Mouse (Mus musculus) heart, postnatal 4 days (tissue): ENCODE data around the gene Dlx2. TPM values are rescaled to one million over a fixed set of nuclear protein-coding genes. Genes with fewer than 3 reads are reported as not detected.

Experiments
- DNase-seq: peaks from one replicate; pipeline ENCODE4 v3.0.0; 2021
- total RNA-seq, 2 experiments: library from RNA; stranded (reverse); gene quantifications; 2 replicates each; pipeline ENCODE4 v1.2.3; 2021

Gene Dlx2
- total RNA-seq, 2 experiments from 2014 or later = 0.11 TPM; not detected in 1

DNA sequence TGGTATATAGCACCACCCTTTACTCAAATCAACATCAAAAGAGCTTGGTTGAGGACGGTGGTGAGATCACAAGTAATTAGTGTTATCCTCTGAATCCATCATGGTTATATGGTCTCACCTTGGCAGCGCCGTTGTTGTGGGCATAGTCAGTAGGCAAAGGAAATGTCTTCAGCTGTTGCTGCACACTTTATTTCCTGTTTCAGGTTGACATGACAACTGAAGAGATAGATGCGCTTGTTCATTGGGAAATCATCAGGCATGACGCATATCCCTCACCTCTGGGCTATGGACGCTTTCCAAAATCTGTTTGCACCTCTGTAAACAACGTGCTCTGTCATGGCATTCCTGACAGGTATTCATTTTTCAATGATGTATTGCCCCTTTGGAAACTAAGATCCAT, 35.3 kb downstream of the Dlx2 start:
- DNase-seq = no peak

DNA sequence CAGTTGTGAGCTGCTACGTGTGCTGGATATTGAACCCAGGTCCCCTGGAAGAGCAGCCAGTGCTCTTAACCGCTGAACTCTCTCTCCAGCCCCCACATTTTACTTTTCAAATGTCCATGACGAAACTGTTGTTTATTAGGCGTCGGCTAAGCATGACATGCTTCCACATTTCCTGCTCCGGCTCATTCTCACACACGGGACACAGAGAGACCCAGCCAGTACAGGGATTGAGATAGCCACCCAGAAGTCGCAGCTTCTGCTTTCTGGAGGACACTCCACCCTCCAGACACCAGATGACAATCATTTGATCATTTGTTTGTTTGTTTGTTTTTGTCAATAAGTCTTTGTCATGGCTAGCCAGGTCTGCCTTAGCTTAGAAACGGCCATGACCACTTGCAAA, 41.7 kb downstream of the Dlx2 start:
- no peak for DNase-seq

DNA sequence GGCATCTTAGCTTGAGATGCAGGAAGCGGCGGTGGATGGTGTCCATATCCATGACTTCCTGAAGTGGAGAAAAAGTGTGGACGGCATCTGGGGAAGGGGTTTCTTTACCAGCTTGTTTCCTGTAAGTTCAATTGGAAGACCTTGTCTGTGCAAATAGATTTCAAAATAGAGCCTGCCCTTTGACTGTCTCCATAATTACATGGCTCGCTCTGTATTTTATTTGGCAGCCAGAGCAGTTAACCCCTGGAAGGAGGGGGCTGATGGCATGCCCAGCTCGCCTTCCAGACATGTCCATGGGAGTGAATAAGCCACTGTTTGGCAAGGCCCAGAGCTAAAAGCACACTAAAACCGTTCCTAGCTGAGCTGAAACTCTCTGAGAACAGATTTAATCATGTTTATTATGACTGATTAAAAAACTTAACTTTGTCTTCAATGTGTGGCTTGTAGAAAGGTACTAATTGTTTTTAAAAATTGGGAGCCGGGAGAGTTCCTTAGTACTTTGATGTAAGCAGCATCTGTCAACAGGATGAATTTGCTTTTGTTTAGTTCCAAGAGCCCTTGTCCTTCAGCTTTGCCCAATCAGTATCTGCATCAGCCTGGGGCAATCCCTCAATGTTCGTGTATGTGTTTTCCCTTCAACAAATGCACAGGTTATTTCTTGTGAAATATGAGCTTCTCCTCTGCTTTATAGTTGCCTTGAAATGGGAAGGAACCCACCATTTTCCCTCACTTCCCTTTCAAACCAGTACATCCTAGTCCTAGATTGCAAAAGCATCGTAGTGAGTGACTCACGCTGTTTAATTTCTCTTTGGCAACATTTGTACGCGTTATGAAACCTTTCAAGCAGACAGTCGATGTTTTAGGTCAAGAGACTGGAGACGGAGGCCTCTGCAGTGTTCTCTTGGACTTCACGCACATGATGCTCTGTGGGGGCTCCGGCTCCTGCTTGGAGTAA, 47.0 kb downstream of the Dlx2 start:
- DNase-seq = no peak

DNA sequence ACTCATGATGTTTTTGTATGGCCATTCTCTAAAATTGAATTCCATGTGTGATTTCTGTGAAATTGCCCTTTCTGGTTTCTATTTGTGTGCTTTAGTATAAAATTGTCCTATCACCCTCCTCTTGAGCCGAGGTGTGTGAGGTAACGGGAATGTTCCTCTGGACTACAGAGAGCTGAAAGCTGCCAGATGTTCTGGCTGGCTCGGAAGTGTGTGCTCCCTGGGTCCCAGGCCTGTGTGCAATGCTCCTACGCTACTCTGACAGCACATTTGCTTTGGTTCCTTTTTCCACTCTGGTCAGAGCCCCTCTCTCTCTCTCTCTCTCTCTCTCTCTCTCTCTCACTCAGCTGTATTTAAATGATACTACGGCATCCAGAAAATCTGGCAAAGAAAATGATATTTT, 49.4 kb downstream of the Dlx2 start:
- DNase-seq = no peak

DNA sequence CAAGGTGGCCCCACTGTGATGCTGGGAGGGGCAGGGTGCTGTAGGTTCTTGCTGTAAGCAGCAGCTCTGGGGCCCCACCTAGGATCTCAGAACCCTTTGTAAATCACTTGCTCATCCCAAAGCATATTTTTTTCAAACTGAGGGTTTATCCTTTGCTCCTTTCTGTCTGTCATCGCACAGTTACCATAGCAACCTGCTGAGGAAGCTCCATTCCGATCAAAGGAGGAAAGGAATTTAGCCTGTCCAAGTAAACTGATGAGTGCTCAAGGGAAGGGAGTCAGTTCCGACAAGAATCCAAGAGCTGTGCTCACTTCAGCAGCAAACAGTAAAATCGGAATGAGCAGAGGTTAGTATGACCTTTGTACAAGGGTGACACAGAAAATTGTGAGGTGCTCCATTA, 51.6 kb downstream of the Dlx2 start:
- DNase-seq = no peak

DNA sequence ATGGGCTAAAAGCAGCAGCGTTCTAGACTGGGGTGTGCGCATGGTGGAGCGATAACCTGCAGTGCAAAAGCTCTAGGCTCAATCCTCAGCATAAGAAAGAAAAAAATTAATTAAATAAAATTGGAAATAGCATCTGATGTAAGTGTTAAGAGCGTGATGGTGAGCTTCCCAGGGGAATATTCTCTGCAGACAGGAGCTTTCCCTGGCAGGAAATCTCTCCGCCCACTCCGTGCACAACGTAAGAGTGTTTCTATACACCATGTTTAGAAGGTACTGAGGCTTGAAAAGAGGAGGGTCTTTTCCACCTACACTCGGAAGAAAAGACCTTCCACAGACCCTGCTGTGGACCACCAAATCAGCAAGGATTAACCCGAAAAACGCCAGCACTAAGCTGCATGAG, 52.1 kb downstream of the Dlx2 start:
- DNase-seq = no peak

Other genes starting within 250 kb of the Dlx2 start
- gene Slc25a12, start 179.0 kb downstream of the Dlx2 start, total RNA-seq = 100 to 1,000 TPM; 175 to 176 TPM
- gene Hat1, start 157.8 kb downstream of the Dlx2 start, total RNA-seq = 10 to 100 TPM; 75.3 to 76.0 TPM
- 10 to 100 TPM; 35.1 to 37.1 TPM for gene Metap1d, start 93.5 kb downstream of the Dlx2 start, total RNA-seq
- gene Dlx1, start 18.6 kb downstream of the Dlx2 start, total RNA-seq = under 1 TPM; 0.14 to 0.43 TPM
- gene Itga6, start 198.9 kb upstream of the Dlx2 start, total RNA-seq = 100 to 1,000 TPM; 104 to 114 TPM